Mouse (Mus musculus) olfactory bulb, adult 2 months (tissue): ENCODE results near the gene Gm20509. TPM values are rescaled to one million over a fixed set of nuclear protein-coding genes. Genes with fewer than 3 reads are reported as not detected.
"Not testable (repeated sequence)": the region's sequence is repeated elsewhere in the genome, so short reads cannot be mapped to it uniquely, and the experiment has no call there.

ENCODE experiments used
- H3K27ac ChIP-seq: fragments of 200-500 bp; 2 replicates; pipeline ENCODE4 v1.5.1; 2012; ENCODE audit warnings: low read depth, low read length; ENCODE audit not compliant: insufficient read depth
- H3K4me1 ChIP-seq: fragments of 200-500 bp; 2 replicates; pipeline ENCODE4 v1.6.1; 2012; ENCODE audit warnings: low read length; ENCODE audit not compliant: control insufficient read depth, insufficient read depth
- H3K4me3 ChIP-seq: fragments of 200-500 bp; 2 replicates; pipeline ENCODE4 v1.5.1; 2012; ENCODE audit warnings: mild to moderate bottlenecking, low read depth, low read length, moderate library complexity; ENCODE audit not compliant: insufficient read depth
- CTCF ChIP-seq: fragments of 200-500 bp; IDR thresholded peaks from 2 replicates; pipeline ENCODE4 v1.5.1; 2012; ENCODE audit warnings: low read depth, mild to moderate bottlenecking, low read length, moderate library complexity; ENCODE audit not compliant: insufficient read depth
- POLR2A ChIP-seq: fragments of 200-500 bp; IDR thresholded peaks from 2 replicates; pipeline ENCODE4 v1.6.1; 2012; ENCODE audit warnings: mild to moderate bottlenecking, low read depth, low read length, moderate library complexity; ENCODE audit not compliant: insufficient read depth
- WGBS: fragments of 180-500 bp; shearing (Covaris S2); methylation state at CpG from one replicate; pipeline ENCODE4 v1.1.7; 2018; 5-methylcytosine and 5-hydroxymethylcytosine counted together
- polyA plus RNA-seq: library from polyadenylated mRNA; stranded (reverse); fragments of >200 nt; gene quantifications from 2 replicates; pipeline ENCODE4 v1.2.4, GENCODE M21; 2012; ENCODE audit warnings: low replicate concordance; ENCODE audit not compliant: missing spikeins, insufficient read depth, insufficient read length

The Gm20509 gene
- polyA plus RNA-seq, 1 experiment = not detected

DNA sequence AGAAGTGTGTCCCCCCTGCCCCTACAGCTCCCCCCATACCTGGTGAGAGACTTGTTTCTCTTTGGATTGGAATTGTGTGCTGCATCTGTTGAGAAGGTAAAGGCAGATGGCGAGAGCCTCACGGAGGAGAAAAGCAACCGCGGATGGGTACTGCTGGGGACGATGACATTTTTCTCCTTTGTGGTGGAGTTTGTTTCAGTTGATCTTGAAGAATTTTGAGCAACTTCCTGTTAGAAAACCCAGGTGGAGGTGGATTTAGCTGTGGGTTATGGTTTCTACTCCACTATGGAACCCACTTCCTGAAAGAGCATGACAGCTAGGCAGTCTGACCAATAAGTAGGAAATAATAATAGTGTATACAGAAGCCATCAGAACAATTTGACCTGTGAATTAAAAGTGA, 29.1 kb upstream of the Gm20509 start:
- Histone ChIP-seq H3K4me3 (no peak overlapping the region), H3K27ac (no peak overlapping the region), H3K4me1 (peaks cover 1% of the 10 kb centered on the region)
- TF ChIP-seq POLR2A (no peak), CTCF (no peak)
- 91% methylated on average over 5 of the region's 5 CpGs for WGBS

DNA sequence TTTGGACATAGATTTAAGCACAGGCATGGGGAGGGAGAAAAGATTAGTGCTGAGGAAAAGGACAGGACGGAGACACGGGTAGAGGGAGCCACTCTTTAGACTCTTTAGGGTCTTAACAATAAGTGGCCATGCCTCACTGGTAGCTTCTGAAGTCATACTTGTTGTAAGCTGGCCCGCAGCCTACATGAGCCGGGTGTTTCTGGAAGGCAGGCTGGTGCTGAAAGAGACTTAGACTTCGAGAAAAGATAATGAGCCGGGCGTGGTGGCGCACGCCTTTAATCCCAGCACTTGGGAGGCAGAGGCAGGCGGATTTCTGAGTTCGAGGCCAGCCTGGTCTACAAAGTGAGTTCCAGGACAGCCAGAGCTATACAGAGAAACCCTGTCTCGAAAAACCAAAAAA, 22.9 kb upstream of the Gm20509 start:
- WGBS = 81% methylated on average over 11 of the region's 12 CpGs
- peaks cover 10% of the 10 kb centered on the region for H3K4me1 ChIP-seq
- H3K4me3 ChIP-seq, H3K27ac ChIP-seq: not testable (repeated sequence)

DNA sequence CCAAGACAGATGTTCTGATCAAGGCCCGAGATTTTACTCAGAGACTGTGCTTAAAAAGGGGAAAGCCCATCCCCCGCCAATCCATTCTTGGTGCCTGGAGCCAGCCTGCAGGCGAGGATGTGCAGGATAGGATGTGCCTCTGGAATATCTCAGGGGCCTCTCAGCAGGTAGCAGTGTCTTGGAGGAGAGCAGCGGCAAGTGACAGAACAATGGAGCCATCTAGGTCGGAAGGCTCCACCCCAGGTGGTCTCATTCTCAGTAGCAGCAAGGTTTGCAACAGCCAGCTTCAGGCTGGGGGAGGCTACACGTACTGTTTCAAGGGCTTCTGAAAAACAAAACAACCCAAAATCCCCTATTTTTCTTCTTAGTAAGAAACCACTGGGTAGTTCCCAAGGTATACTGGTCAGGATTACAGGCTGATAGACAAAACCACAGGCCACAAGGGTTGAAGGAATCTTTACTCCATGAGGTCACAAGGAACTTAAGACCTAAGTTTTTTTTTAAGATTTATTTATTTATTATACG, 22.4 kb upstream of the Gm20509 start:
- Histone ChIP-seq H3K4me3 (no peak overlapping the region), H3K4me1 (peaks cover 10% of the 10 kb centered on the region), H3K27ac (no peak overlapping the region)
- whole genome bisulfite sequencing = 52% methylated on average over 7 of the region's 7 CpGs
- TF ChIP-seq CTCF (no peak), POLR2A (no peak)

DNA sequence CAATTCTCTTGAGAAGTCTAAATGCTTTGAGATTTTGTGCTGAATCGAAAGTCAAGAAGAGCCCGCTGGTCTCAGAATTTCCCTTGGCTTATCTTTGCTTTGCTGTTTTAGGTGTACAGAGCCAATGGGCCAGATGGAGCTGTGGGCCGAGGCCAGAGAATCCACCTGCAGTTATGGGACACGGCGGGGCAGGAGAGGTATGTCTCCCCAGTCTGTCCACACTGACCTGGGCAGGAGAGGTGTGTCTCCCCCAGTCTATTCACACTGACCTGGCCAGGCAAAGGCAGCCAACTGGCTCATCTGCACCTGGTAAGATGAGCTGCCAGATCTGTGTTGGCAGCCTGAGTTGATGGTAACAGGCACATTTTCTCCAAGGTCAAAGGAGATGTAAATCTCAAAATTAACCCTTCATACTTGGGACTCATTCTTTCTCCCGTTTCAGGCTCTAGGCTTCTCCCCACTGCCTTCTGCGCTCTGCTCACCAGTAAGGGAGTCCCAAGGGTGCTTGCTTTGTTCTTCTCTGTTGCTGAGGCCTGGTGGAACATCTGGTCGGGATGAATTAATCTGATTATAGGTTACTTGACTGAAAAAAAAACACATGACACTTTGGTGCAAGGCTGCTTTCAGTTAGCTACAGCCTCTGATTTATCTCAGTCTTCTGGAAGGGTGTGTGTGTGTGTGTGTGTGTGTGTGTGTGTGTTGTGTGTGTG, 19.8 kb upstream of the Gm20509 start:
- TF ChIP-seq CTCF (no peak), POLR2A (no peak)
- Histone ChIP-seq H3K4me1 (peaks cover 10% of the 10 kb centered on the region), H3K4me3 (no peak overlapping the region), H3K27ac (no peak overlapping the region)
- 69% methylated on average over 8 of the region's 8 CpGs for WGBS

DNA sequence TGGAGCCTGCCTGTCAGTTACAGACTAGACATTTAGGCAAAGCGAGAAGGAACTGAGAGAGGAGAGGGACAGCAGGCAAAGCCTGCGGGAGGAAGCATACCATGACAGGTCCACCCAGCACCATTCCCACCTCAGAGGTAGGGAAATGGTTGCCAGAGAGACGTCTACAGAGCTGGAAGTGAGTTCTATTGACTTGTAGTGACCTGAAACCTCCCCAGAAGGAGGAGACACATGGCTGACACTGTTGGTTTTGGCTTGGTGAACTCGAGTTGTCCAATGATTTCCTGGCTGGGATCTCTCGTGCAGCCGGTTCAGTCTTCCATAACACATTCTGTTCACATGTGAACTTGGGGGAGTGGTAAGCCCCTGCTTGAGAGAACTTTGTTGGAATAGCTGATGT, 18.3 kb upstream of the Gm20509 start:
- WGBS = 81% methylated on average over 6 of the region's 6 CpGs
- Histone ChIP-seq H3K4me3 (no peak overlapping the region), H3K4me1 (peaks cover 10% of the 10 kb centered on the region), H3K27ac (no peak overlapping the region)
- TF ChIP-seq CTCF = no peak
- TF ChIP-seq POLR2A = no peak

DNA sequence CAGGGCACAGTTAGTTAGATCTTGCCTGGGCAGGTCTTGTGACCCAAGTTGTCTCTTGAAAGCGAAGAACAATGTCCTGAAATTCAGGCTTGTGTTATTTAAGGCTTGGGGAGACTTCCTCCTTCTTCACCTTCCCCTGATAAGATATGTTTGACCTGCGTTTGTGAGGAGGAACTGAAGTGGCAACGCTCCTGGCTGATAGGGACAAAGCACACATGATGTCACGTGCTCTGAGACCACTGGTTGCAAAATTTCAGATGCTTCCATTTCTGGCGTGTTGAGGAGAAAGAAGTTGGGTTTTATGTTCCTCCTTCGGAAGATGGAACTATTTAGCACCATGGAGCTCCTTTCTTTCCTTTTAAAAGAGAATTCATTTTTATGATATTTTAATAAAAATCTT, 16.4 kb upstream of the Gm20509 start:
- 89% methylated on average over 6 of the region's 6 CpGs for WGBS
- Histone ChIP-seq H3K4me3 (no peak overlapping the region), H3K27ac (no peak overlapping the region), H3K4me1 (peaks cover 8% of the 10 kb centered on the region)
- no peak for TF ChIP-seq POLR2A
- TF ChIP-seq CTCF = no peak

DNA sequence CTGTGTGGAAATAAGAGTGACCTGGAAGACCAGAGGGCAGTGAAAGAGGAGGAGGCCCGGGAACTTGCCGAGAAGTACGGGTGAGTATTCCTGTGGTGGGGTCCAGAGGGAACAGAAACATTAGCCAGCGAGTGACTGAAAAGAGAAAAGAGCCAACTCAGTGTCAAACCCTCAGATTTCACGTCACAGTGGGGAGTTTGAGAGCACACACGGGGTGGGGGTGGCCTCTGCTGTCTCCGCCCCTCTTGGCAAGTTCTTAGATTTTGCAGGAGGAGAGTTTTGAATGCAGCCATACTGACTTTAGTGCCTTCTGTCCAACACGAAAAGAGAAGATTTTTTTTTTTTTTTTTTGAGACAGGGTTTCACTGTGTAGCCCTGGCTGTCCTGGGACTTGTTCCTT, 15.1 kb upstream of the Gm20509 start:
- WGBS = 62% methylated on average over 8 of the region's 8 CpGs
- Histone ChIP-seq H3K4me1 (peaks cover 8% of the 10 kb centered on the region), H3K27ac (no peak overlapping the region), H3K4me3 (no peak overlapping the region)
- no peak for TF ChIP-seq POLR2A

DNA sequence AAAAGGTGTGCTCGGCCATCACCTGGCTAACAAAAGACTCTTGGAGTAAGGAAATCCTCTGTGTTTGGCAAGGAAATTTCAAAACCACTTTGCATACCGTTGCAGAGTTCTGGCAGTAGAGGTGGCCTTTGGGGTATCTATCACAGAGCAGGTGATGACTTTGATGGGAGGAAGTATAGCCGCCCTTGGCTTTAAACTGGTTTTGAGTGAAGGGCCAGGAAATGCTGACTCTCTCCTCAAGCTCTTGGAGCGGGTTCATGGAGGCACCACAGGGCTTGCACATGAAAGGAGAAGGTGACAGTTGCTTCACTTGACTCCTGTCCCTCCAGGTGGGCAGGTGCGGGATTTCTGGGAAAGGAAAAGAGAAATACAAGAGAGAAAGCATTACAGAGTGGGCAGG, 14.7 kb upstream of the Gm20509 start:
- no peak for TF ChIP-seq POLR2A
- no peak for TF ChIP-seq CTCF
- no peak overlapping the region for H3K4me3 ChIP-seq
- H3K4me1 ChIP-seq = peaks cover 4% of the 10 kb centered on the region
- WGBS = 80% methylated on average over 5 of the region's 5 CpGs
- H3K27ac ChIP-seq = no peak overlapping the region

DNA sequence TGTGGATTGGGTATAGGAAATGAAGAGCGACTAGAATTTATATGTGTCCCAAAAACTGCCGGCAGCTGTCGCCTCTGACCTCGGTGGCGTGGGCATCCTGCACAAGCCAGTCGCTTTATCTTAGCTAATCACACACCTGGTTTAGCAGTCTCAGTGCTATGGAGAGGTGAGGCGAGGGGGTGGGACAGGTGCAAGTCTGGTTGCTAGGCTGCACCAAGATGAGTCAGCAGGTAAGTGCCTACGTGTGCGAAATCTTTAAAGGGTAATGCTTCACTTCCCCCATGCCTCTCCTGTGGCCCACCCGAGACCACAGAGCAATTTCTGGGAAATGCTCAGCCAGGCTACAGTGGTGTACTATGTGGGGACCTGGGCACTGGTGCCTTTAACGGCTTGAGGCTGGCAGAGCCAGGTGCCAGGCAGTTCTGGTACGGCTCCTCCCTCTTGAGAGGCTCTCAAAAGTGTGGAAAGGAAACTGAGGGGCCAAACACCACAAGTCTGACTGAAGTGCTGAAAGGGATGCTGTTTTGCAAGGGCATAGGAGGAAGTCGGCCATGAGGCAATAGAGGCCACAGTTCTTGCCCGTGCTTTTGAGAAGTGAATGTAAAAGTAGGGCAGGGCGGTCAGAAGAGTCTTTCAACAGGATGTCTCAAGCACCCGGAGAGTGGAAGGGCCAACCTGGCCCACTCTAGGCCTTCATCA, 12.9 kb upstream of the Gm20509 start:
- H3K27ac ChIP-seq = no peak overlapping the region
- WGBS = 80% methylated on average over 16 of the region's 16 CpGs
- no peak for TF ChIP-seq POLR2A
- no peak for TF ChIP-seq CTCF
- H3K4me3 ChIP-seq = no peak overlapping the region
- no peaks in the 10 kb centered on the region for H3K4me1 ChIP-seq

DNA sequence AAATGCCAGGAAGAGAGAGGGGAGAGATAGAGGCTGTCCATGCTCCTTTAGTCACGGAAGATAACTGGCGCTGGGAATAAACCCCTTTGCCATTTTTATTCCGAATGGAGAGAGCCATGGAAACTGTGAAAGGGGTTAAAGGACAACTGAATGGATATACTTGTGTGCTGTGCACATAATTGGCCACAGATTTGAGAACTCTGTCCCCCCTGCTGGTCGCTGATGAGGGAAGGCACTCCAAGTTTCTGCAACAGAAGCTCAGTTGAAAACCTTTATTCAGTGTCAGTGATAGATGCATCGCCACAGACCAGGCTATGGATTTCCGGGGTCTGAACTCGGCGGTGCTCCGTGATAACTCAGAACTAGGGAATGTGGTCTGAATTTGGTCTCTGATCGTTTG, 12.1 kb upstream of the Gm20509 start:
- Histone ChIP-seq H3K27ac (no peak overlapping the region), H3K4me1 (peaks cover 4% of the 10 kb centered on the region), H3K4me3 (no peak overlapping the region)
- WGBS = 76% methylated on average over 10 of the region's 10 CpGs
- TF ChIP-seq POLR2A = no peak
- no peak for TF ChIP-seq CTCF
